Comparison of ENCODE assay signal across 12 mouse cellular contexts in genomic region chr2:124524167-124524566, GRCm38 (mm10).
A peak's percentile ranks its signal among the peaks of the same experiment; 100 is the strongest.
DNase-seq lines count a peak whose midpoint lies in the region; ATAC-seq and TF ChIP-seq lines count a peak whose summit lies in the region.
"Had no signal": no experiment of that assay in that cellular context is flagged by ENCODE, and none has a peak within 500 bp of the region (broad histone marks: within the 10 kb centered on the region; RNA-seq: fewer than 3 reads in every experiment).

No protein-coding gene starts in this region.

- H3K9ac ChIP-seq in heart, adult 2 months (ENCODE audit: low read depth, low read length): no peak overlapping the region
- H3K9ac ChIP-seq in heart, embryonic 12.5 days: no peak overlapping the region
- H3K9ac ChIP-seq in midbrain, embryonic 14.5 days (replicated peaks; ENCODE audit: low read length): no peak overlapping the region
- H3K9ac ChIP-seq in midbrain, embryonic 16.5 days (ENCODE audit: low read depth, low read length): no peak overlapping the region
- H3K9ac ChIP-seq: intestine, embryonic 15.5 days had no signal

- no peak for ATAC-seq in heart, embryonic 12.5 days (ENCODE audit: insufficient number of reproducible peaks, low FRiP score)
- peak; percentile 14; the same call in 1 of the 2 replicates for ATAC-seq in midbrain, embryonic 14.5 days (ENCODE audit: low FRiP score, low TSS enrichment)
- ATAC-seq in midbrain, embryonic 16.5 days: no peak
- ATAC-seq: intestine, embryonic 15.5 days had no signal

- TF ChIP-seq POLR2A in heart, adult 2 months (IDR thresholded peaks at IDR 0.05; ENCODE audit: insufficient read depth, low read depth, low read length): no peak

- TF ChIP-seq EP300 in heart, adult 2 months (IDR thresholded peaks at IDR 0.05; ENCODE audit: insufficient read depth, low read depth, low read length): no peak

- no peaks in the 10 kb centered on the region for H3K27me3 ChIP-seq in heart, adult 2 months (ENCODE audit: control insufficient read depth, insufficient read depth, low read length)
- no peaks in the 10 kb centered on the region for H3K27me3 ChIP-seq in heart, embryonic 12.5 days (replicated peaks)
- no peaks in the 10 kb centered on the region for H3K27me3 ChIP-seq in midbrain, embryonic 14.5 days (ENCODE audit: control insufficient read depth, insufficient read depth, low read length)
- no peaks in the 10 kb centered on the region for H3K27me3 ChIP-seq in midbrain, embryonic 16.5 days (ENCODE audit: control insufficient read depth, insufficient read depth, low read depth, low read length)
- H3K27me3 ChIP-seq: intestine, embryonic 15.5 days; megakaryocyte, embryonic 14.5 days had no signal

- TF ChIP-seq CTCF in heart, adult 2 months (IDR thresholded peaks at IDR 0.05): no peak

- H3K4me2 ChIP-seq in heart, embryonic 12.5 days: no peak overlapping the region
- no peak overlapping the region for H3K4me2 ChIP-seq in midbrain, embryonic 14.5 days (ENCODE audit: low read length)
- no peak overlapping the region for H3K4me2 ChIP-seq in midbrain, embryonic 16.5 days (ENCODE audit: low read length)
- H3K4me2 ChIP-seq: intestine, embryonic 15.5 days had no signal

- intact Hi-C loops in heart, adult 2 months (cut with DNase I): no loop called here
- intact Hi-C loops in heart, postnatal 10 days (cut with DNase I): no loop called here

- no peak overlapping the region for H3K27ac ChIP-seq in heart, adult 2 months
- no peak overlapping the region for H3K27ac ChIP-seq in heart, embryonic 12.5 days (ENCODE audit: poor library complexity, severe bottlenecking)
- H3K27ac ChIP-seq in midbrain, embryonic 14.5 days (replicated peaks; ENCODE audit: low read depth, low read length): no peak overlapping the region
- no peak overlapping the region for H3K27ac ChIP-seq in midbrain, embryonic 16.5 days (ENCODE audit: low read length)
- H3K27ac ChIP-seq: intestine, embryonic 15.5 days; left cerebral cortex, adult 2 months had no signal

- no peaks in the 10 kb centered on the region for H3K79me2 ChIP-seq in heart, adult 2 months (replicated peaks; ENCODE audit: control insufficient read depth, insufficient read depth, low read length)

- no peak overlapping the region for H3K4me3 ChIP-seq in heart, adult 2 months
- H3K4me3 ChIP-seq in heart, embryonic 12.5 days: no peak overlapping the region
- H3K4me3 ChIP-seq in midbrain, embryonic 14.5 days (replicated peaks; ENCODE audit: low read depth, low read length): no peak overlapping the region
- H3K4me3 ChIP-seq in midbrain, embryonic 16.5 days (ENCODE audit: low read depth, low read length): no peak overlapping the region
- H3K4me3 ChIP-seq: intestine, embryonic 15.5 days; left cerebral cortex, adult 2 months; megakaryocyte, embryonic 14.5 days had no signal

- peak; percentile 17 to 27 for DNase-seq in heart, adult 2 months
- DNase-seq in midbrain, embryonic 14.5 days: peak; percentile 17
- DNase-seq in heart, postnatal 10 days: peak; percentile 50 to 52
- peak; percentile 65 to 69 for DNase-seq in layer of hippocampus, postnatal 36 days
- no peak for DNase-seq in thymus, postnatal 0 days (ENCODE audit: low spot score)
- DNase-seq: adrenal gland, postnatal 36 days; cerebellum, adult 18-20 months had no signal

- WGBS in heart, adult 2 months: 76% methylated on average over 3 of the region's 3 CpGs
- WGBS in heart, embryonic 12.5 days: 76% methylated on average over 3 of the region's 3 CpGs
- WGBS in midbrain, embryonic 14.5 days: 70% methylated on average over 3 of the region's 3 CpGs
- 80% methylated on average over 3 of the region's 3 CpGs for WGBS in midbrain, embryonic 16.5 days

- no peaks in the 10 kb centered on the region; the same call in 1 of the 2 replicates for H3K36me3 ChIP-seq in heart, adult 2 months (ENCODE audit: control insufficient read depth, insufficient read depth, low read length)
- no peaks in the 10 kb centered on the region for H3K36me3 ChIP-seq in heart, embryonic 12.5 days
- no peaks in the 10 kb centered on the region for H3K36me3 ChIP-seq in midbrain, embryonic 14.5 days (ENCODE audit: control insufficient read depth, insufficient read depth, low read length)
- H3K36me3 ChIP-seq in midbrain, embryonic 16.5 days (ENCODE audit: control insufficient read depth, insufficient read depth, low read length): no peaks in the 10 kb centered on the region
- H3K36me3 ChIP-seq: intestine, embryonic 15.5 days had no signal

- H3K4me1 ChIP-seq in heart, adult 2 months (ENCODE audit: control insufficient read depth, insufficient read depth, low read length): peaks cover 4% of the 10 kb centered on the region
- peaks cover 5% of the 10 kb centered on the region; the same call in 1 of the 2 replicates for H3K4me1 ChIP-seq in heart, embryonic 12.5 days (replicated peaks)
- no peaks in the 10 kb centered on the region for H3K4me1 ChIP-seq in midbrain, embryonic 14.5 days (ENCODE audit: control insufficient read depth, insufficient read depth, low read length)
- no peaks in the 10 kb centered on the region; the same call in 1 of the 2 replicates for H3K4me1 ChIP-seq in midbrain, embryonic 16.5 days (ENCODE audit: control insufficient read depth, insufficient read depth, low read length)
- H3K4me1 ChIP-seq: intestine, embryonic 15.5 days; megakaryocyte, embryonic 14.5 days had no signal

- no peaks in the 10 kb centered on the region for H3K9me3 ChIP-seq in heart, embryonic 12.5 days (replicated peaks)
- no peaks in the 10 kb centered on the region for H3K9me3 ChIP-seq in midbrain, embryonic 14.5 days (ENCODE audit: control insufficient read depth, low read length)
- no peaks in the 10 kb centered on the region for H3K9me3 ChIP-seq in midbrain, embryonic 16.5 days (replicated peaks; ENCODE audit: control insufficient read depth, low read length, poor library complexity, severe bottlenecking)
- H3K9me3 ChIP-seq: intestine, embryonic 15.5 days; megakaryocyte, embryonic 14.5 days had no signal
